9 mouse cellular contexts compared by ENCODE assay signal in the genomic region with DNA sequence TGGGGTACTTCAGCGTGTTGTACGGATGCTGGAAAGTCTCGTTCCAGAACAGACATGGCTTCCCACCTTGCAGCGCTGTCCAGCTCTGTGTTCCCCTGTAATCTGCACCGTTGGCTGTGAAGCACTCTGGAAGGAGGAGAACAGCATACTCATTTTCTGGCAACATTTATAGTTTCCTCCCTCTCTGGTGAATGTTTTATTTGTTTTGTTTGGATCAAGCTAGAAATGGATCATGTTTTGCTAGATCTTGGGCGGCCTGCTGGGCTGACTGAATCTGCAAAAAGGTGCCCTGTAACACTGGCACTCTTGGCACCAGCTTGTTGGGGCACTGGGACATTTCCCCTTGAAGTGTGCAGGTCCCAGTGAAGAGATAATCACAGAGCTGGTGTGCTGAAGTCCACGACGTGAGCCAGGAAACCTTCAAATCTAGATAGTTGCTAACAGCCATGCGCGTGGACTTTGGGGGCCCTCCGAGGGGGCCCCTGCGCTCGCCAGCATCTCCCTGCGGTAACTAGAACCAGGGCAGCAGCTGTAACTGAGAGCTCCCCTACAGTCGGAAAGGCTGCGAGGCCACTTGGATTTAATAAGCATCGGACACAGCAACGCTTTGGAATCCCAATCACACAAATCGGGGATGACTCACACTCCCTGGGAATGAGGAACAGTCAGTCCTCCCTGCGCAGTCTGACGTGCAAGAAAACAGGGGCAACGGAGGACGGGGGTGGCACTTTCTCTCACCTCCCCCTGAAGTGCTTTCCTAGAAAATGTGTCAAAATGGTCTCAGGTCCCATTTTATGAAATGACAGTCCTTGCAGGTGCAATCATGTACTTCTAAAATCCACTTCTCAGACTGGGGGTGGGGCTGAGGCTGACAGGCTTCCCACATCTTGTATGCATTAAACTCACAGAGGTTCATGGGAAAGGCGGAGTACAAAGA. TPM values are rescaled to one million over a fixed set of nuclear protein-coding genes. Genes with fewer than 3 reads are reported as not detected.
DNase-seq lines count a peak whose midpoint lies in the region; ATAC-seq and TF ChIP-seq lines count a peak whose summit lies in the region.
"Had no signal": no experiment of that assay in that cellular context is flagged by ENCODE, and none has a peak within 500 bp of the region (broad histone marks: within the 10 kb centered on the region; RNA-seq: fewer than 3 reads in every experiment).

No protein-coding gene starts in this region.

- peaks cover 17% of the 10 kb centered on the region; the same call in 1 of the 2 replicates for H3K36me3 ChIP-seq in embryonic facial prominence, embryonic 12.5 days
- H3K36me3 ChIP-seq in intestine, embryonic 16.5 days (ENCODE audit: control insufficient read depth, insufficient read depth, low read length) = no peaks in the 10 kb centered on the region

- TF ChIP-seq CTCF in Patski (IDR thresholded peaks at IDR 0.05) = no peak

- H3K4me3 ChIP-seq in embryonic facial prominence, embryonic 12.5 days = peak overlapping the region; percentile 12
- H3K4me3 ChIP-seq in intestine, embryonic 16.5 days (ENCODE audit: low read length) = peak overlapping the region; percentile 28

- peaks cover 48% of the 10 kb centered on the region for H3K4me1 ChIP-seq in embryonic facial prominence, embryonic 12.5 days
- H3K4me1 ChIP-seq in intestine, embryonic 16.5 days (ENCODE audit: control insufficient read depth, insufficient read depth, low read length) = peaks cover 31% of the 10 kb centered on the region

- no peaks in the 10 kb centered on the region for H3K9me3 ChIP-seq in embryonic facial prominence, embryonic 12.5 days
- no peaks in the 10 kb centered on the region for H3K9me3 ChIP-seq in intestine, embryonic 16.5 days (ENCODE audit: control insufficient read depth, low read length)

- in situ Hi-C loops in Patski (cut with MboI; ENCODE audit: low pct_unique_long_range_greater_than_20kb) = no loop called here

- CTCF ChIA-PET in Patski (lab: Charles Lee) = interaction anchor here (0.6 to 1.9 kb wide), 3 partner anchors 13 to 353 kb away, joined by 3 to 9 read pairs (median 7); no protein-coding TSS in a partner anchor

- 32% methylated on average over 24 of the region's 24 CpGs for WGBS in embryonic facial prominence, embryonic 12.5 days
- 46% methylated on average over 24 of the region's 24 CpGs for WGBS in intestine, embryonic 16.5 days

- H3K9ac ChIP-seq in embryonic facial prominence, embryonic 12.5 days = no peak overlapping the region
- peak overlapping the region; percentile 54 for H3K9ac ChIP-seq in intestine, embryonic 16.5 days (ENCODE audit: low read depth, low read length)

- ATAC-seq in Patski = peak; percentile 55
- no peak; the same call in 1 of the 2 replicates for ATAC-seq in embryonic facial prominence, embryonic 12.5 days (ENCODE audit: insufficient number of reproducible peaks, insufficient read depth, low FRiP score, low TSS enrichment)
- peak; percentile 73 for ATAC-seq in intestine, embryonic 16.5 days
- no peak for ATAC-seq in erythroblast, adult 5-6 weeks (replicated peaks; ENCODE audit: low FRiP score, poor library complexity, severe bottlenecking)

- peak overlapping the region; percentile 36 for H3K4me2 ChIP-seq in embryonic facial prominence, embryonic 12.5 days (replicated peaks)
- H3K4me2 ChIP-seq in intestine, embryonic 16.5 days (ENCODE audit: low read depth, low read length) = peak overlapping the region; percentile 49

- H3K27ac ChIP-seq in embryonic facial prominence, embryonic 12.5 days = peak overlapping the region; percentile 82
- H3K27ac ChIP-seq in intestine, embryonic 16.5 days (ENCODE audit: low read length) = peak overlapping the region; percentile 71
- H3K27ac ChIP-seq: macrophage had no signal

- POLR2A ChIA-PET in Patski (lab: Charles Lee) = interaction anchor here (1.4 kb wide), 2 partner anchors 13 to 16 kb away, joined by 4 to 6 read pairs; no protein-coding TSS in a partner anchor

- H3K27me3 ChIP-seq in Patski = no peaks in the 10 kb centered on the region
- H3K27me3 ChIP-seq in embryonic facial prominence, embryonic 12.5 days = no peaks in the 10 kb centered on the region
- no peaks in the 10 kb centered on the region for H3K27me3 ChIP-seq in intestine, embryonic 16.5 days (replicated peaks; ENCODE audit: control insufficient read depth, insufficient read depth, low read length)

- DNase-seq in Patski (ENCODE audit: low read depth, low spot score) = no peak
- DNase-seq in heart, adult 11 months = peak; percentile 97
- DNase-seq in left cerebral cortex, adult 9 months (ENCODE audit: low spot score in 2 of 2) = peak; percentile 64 to 75
- DNase-seq in ovary, postnatal 36 days (ENCODE audit: low spot score) = peak; percentile 24
- no peak for DNase-seq in cerebellum, postnatal 4 days (ENCODE audit: low spot score in 2 of 2)

RNA-seq across cellular contexts. Expression of a gene that starts 17.3 kb away (rescaled TPM):
- polyA plus RNA-seq in Patski (2021) = 73.0 TPM
- 23.3 and 24.7 TPM in 2 replicates for polyA plus RNA-seq in embryonic facial prominence, embryonic 12.5 days (2016; fragmentation: Nextera tagmentation; extraction: Ambion mirVana)
- 9.1 and 10.5 TPM in 2 replicates for polyA plus RNA-seq in intestine, embryonic 16.5 days (2015; fragmentation: Nextera tagmentation; extraction: Ambion mirVana)
- total RNA-seq in erythroblast, adult 5-6 weeks (2015; ENCODE audit: low replicate concordance) = 0.38 TPM in 1 of 2 replicates, not detected in the other
- 0.70 and 1.1 TPM in 2 replicates for total RNA-seq in erythroblast, adult 5-6 weeks (2017; ENCODE audit: low replicate concordance)

Comparison
In these comparisons a context has a peak if more than half of its experiments do, and no peak if none do; other contexts are left out.
1. ATAC-seq: peak in Patski (single experiment) and intestine, embryonic 16.5 days (single experiment); none in embryonic facial prominence, embryonic 12.5 days (single experiment) and erythroblast, adult 5-6 weeks (single experiment).
2. DNase-seq: peak in heart, adult 11 months (single experiment), left cerebral cortex, adult 9 months (2 of 2) and ovary, postnatal 36 days (single experiment); none in Patski (single experiment) and cerebellum, postnatal 4 days (0 of 2).